Mouse (Mus musculus) brain, embryonic 14.5 days (tissue): ENCODE measurements around the gene Thsd4.

Source experiments
- CTCF ChIP-seq: fragments of 200-500 bp; IDR thresholded peaks from 2 replicates; pipeline ENCODE4 v1.5.1; 2012; ENCODE audit warnings: inconsistent platforms, mild to moderate bottlenecking, moderate library complexity, borderline replicate concordance; ENCODE audit not compliant: insufficient read depth, insufficient read length; ENCODE audit errors: extremely low read depth
- POLR2A ChIP-seq: fragments of 200-500 bp; IDR thresholded peaks from 2 replicates; pipeline ENCODE4 v1.6.1; 2012; ENCODE audit warnings: mild to moderate bottlenecking, inconsistent platforms, borderline replicate concordance; ENCODE audit not compliant: poor library complexity, insufficient read depth, insufficient read length, severe bottlenecking; ENCODE audit errors: extremely low read depth

- TF ChIP-seq CTCF (no peak), POLR2A (no peak)
Observed at GRCm38 (mm10) chr9:60506136-60506535, 15.7 kb downstream of the Thsd4 start.
